Mouse (Mus musculus): Measurements from ENCODE around the gene Ppp6r1. TPM values are rescaled to one million over a fixed set of nuclear protein-coding genes. Genes with fewer than 3 reads are reported as not detected.

Gene Ppp6r1
- polyA plus RNA-seq, 1 experiment: 143 TPM

DNA sequence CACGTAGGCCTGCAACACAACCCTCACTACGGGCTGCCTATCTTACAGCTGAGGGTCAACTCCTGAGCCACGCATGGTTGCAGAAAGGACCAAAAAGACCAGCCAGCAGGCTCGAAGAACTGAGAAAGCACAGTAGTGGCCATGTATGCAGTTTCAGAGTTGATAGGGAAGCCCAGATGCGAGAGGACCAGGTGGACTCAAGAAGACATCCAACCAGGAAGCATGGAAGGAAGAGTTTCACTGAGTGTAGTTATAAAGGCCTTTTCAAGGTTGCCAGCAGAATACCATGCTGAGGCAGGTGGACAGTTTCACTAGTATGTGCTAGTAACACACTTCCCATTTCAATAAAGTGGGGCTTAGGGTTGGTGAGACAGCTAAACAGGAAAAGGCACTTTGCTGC is 6.1 kb downstream of the Ppp6r1 start:
- TF ChIP-seq CTCF (IDR thresholded peaks at IDR 0.05; ENCODE audit: extremely low read depth, insufficient read depth, low read length): no peak
- TF ChIP-seq POLR2A (IDR thresholded peaks at IDR 0.05; ENCODE audit: extremely low read depth, insufficient read depth, low read length): no peak
- peaks cover 27% of the 10 kb centered on the region for H3K4me1 ChIP-seq (ENCODE audit: control insufficient read depth, insufficient read depth, low read length)

DNA sequence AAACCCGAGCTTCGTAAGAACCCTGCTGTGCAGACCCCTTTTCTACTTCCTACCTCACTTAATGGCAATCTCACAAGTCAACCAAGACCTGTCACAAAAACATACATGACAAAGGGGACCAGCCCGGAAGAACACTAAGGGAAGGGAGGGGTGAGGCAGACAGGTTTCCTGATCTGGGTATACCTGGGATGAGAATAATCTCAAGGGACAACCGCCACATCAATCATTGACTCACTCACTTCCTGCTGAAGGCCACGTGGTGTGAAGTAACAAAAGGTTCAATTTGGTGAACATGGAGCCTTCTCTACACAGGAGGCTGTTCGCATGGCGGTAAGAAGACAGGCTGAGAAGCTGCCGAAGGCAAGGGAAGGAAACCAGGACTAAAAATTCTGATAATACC is 7.2 kb downstream of the Ppp6r1 start:
- no peak overlapping the region for H3K27ac ChIP-seq (ENCODE audit: insufficient read depth, low read length)
- H3K4me1 ChIP-seq (ENCODE audit: control insufficient read depth, insufficient read depth, low read length): peaks cover 23% of the 10 kb centered on the region
- TF ChIP-seq POLR2A (IDR thresholded peaks at IDR 0.05; ENCODE audit: extremely low read depth, insufficient read depth, low read length) (no peak), CTCF (IDR thresholded peaks at IDR 0.05; ENCODE audit: extremely low read depth, insufficient read depth, low read length) (no peak)
- no peak overlapping the region for H3K4me3 ChIP-seq (ENCODE audit: insufficient read depth, low read length)

More for the DNA sequence above, 6.1 kb downstream of the Ppp6r1 start:
- H3K4me3 ChIP-seq (ENCODE audit: insufficient read depth, low read length): no peak overlapping the region
- 0 out of 2 replicates have a peak overlapping the region, but pooled peaks have one; percentile 1 for H3K27ac ChIP-seq (ENCODE audit: insufficient read depth, low read length)

DNA sequence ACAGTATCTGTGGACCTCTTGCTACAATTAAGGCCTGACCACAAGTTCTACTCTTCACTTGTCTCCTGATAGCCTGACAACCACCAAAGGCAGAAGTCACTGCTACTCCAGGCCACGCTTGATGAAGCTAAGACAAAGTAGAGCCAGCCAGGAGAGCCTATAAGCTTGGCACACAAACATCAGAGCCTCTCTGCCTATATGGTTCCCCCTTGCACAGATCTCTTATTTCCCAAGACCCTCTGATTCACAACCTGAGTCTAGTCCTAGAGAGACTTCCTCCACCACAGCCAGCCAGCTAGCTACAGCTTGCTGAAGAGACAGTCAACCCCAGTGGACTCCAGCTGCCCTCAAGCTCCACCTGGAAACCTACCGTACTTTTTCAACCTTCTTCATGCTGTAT is 10.8 kb downstream of the Ppp6r1 start:
- TF ChIP-seq POLR2A (IDR thresholded peaks at IDR 0.05; ENCODE audit: extremely low read depth, insufficient read depth, low read length) (no peak), CTCF (IDR thresholded peaks at IDR 0.05; ENCODE audit: extremely low read depth, insufficient read depth, low read length) (no peak)
- Histone ChIP-seq H3K27ac (ENCODE audit: insufficient read depth, low read length) (no peak overlapping the region), H3K4me3 (ENCODE audit: insufficient read depth, low read length) (no peak overlapping the region), H3K4me1 (ENCODE audit: control insufficient read depth, insufficient read depth, low read length) (peaks cover 12% of the 10 kb centered on the region)

- TF ChIP-seq POLR2A (IDR thresholded peaks at IDR 0.05; ENCODE audit: extremely low read depth, insufficient read depth, low read length): no peak
- H3K27ac ChIP-seq (ENCODE audit: insufficient read depth, low read length): no peak overlapping the region
Observed at GRCm38 (mm10) chr7:4647291-4647690, 11.5 kb downstream of the Ppp6r1 start.

GRCm38 (mm10) chr7:4646806-4647205 is 12.0 kb downstream of the Ppp6r1 start:
- peaks cover 7% of the 10 kb centered on the region for H3K4me1 ChIP-seq (ENCODE audit: control insufficient read depth, insufficient read depth, low read length)
- no peak overlapping the region for H3K4me3 ChIP-seq (ENCODE audit: insufficient read depth, low read length)
- H3K27ac ChIP-seq (ENCODE audit: insufficient read depth, low read length): no peak overlapping the region
- TF ChIP-seq CTCF (IDR thresholded peaks at IDR 0.05; ENCODE audit: extremely low read depth, insufficient read depth, low read length) (no peak), POLR2A (IDR thresholded peaks at IDR 0.05; ENCODE audit: extremely low read depth, insufficient read depth, low read length) (no peak)

More at GRCm38 (mm10) chr7:4647291-4647690, 11.5 kb downstream of the Ppp6r1 start:
- H3K4me3 ChIP-seq (ENCODE audit: insufficient read depth, low read length): no peak overlapping the region
- H3K4me1 ChIP-seq (ENCODE audit: control insufficient read depth, insufficient read depth, low read length): peaks cover 8% of the 10 kb centered on the region

DNA sequence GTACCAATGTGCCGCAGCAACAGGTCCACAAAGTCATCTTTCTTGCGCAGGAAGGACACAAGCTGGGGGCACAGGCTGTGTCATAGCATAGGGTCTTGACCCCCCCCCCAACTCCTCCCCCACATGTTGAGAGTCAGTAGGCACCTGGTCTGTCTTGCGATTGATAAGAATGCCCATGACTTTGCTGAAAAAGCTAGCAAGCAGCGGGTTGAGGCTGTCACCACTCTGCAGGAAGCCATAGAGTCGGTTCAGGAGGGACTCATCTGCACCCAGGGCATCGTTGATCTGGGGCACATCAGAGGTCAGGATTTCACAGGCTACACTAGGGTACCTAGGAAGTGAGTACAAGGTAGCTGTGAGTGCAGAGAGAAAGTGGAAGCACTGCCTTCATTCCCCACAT is 15.6 kb downstream of the Ppp6r1 start:
- no peaks in the 10 kb centered on the region for H3K4me1 ChIP-seq (ENCODE audit: control insufficient read depth, insufficient read depth, low read length)
- no peak for TF ChIP-seq CTCF (IDR thresholded peaks at IDR 0.05; ENCODE audit: extremely low read depth, insufficient read depth, low read length)
- no peak for TF ChIP-seq POLR2A (IDR thresholded peaks at IDR 0.05; ENCODE audit: extremely low read depth, insufficient read depth, low read length)
- no peak overlapping the region for H3K4me3 ChIP-seq (ENCODE audit: insufficient read depth, low read length)
- H3K27ac ChIP-seq (ENCODE audit: insufficient read depth, low read length): no peak overlapping the region

- TF ChIP-seq CTCF (IDR thresholded peaks at IDR 0.05; ENCODE audit: extremely low read depth, insufficient read depth, low read length) (no peak), POLR2A (IDR thresholded peaks at IDR 0.05; ENCODE audit: extremely low read depth, insufficient read depth, low read length) (no peak)
- Histone ChIP-seq H3K4me1 (ENCODE audit: control insufficient read depth, insufficient read depth, low read length) (no peaks in the 10 kb centered on the region), H3K4me3 (ENCODE audit: insufficient read depth, low read length) (no peak overlapping the region), H3K27ac (ENCODE audit: insufficient read depth, low read length) (no peak overlapping the region)
Observed at GRCm38 (mm10) chr7:4641956-4642355, 16.9 kb downstream of the Ppp6r1 start.

GRCm38 (mm10) chr7:4641155-4641554 is 17.7 kb downstream of the Ppp6r1 start:
- no peak overlapping the region for H3K27ac ChIP-seq (ENCODE audit: insufficient read depth, low read length)
- TF ChIP-seq POLR2A (IDR thresholded peaks at IDR 0.05; ENCODE audit: extremely low read depth, insufficient read depth, low read length) (no peak), CTCF (IDR thresholded peaks at IDR 0.05; ENCODE audit: extremely low read depth, insufficient read depth, low read length) (no peak)
- H3K4me1 ChIP-seq (ENCODE audit: control insufficient read depth, insufficient read depth, low read length): no peaks in the 10 kb centered on the region
- H3K4me3 ChIP-seq (ENCODE audit: insufficient read depth, low read length): no peak overlapping the region

- TF ChIP-seq POLR2A (IDR thresholded peaks at IDR 0.05; ENCODE audit: extremely low read depth, insufficient read depth, low read length) (no peak), CTCF (IDR thresholded peaks at IDR 0.05; ENCODE audit: extremely low read depth, insufficient read depth, low read length) (no peak)
- Histone ChIP-seq H3K4me1 (ENCODE audit: control insufficient read depth, insufficient read depth, low read length) (no peaks in the 10 kb centered on the region), H3K4me3 (ENCODE audit: insufficient read depth, low read length) (no peak overlapping the region), H3K27ac (ENCODE audit: insufficient read depth, low read length) (no peak overlapping the region)
Observed at GRCm38 (mm10) chr7:4636179-4636578, 22.6 kb downstream of the Ppp6r1 start.

DNA sequence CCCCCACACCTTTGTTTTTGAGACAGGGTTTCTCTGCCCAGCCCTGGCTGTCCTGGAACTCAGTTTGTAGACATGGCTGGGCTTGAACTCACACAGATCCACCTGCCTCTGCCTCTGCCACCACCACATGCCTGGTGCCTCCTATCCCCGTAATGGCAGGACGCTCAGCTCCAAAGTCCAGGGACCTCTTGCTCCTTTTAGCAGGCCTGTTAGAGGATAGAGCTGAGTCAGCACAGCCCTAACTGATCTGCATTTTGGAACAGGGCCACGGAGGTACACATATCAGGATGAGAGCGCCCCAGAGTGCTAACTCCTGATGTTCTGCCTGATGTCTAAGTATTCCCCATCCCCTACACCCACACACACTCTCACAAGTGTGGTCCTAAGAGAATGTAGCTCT is 27.8 kb downstream of the Ppp6r1 start, which contains the start of gene Tmem86b:
Gene Tmem86b (minus strand): TSS at position 392 of the 400 bp plus-strand sequence.
- TF ChIP-seq POLR2A (IDR thresholded peaks at IDR 0.05; ENCODE audit: extremely low read depth, insufficient read depth, low read length) (no peak), CTCF (IDR thresholded peaks at IDR 0.05; ENCODE audit: extremely low read depth, insufficient read depth, low read length) (no peak)

More for the DNA sequence above, 27.8 kb downstream of the Ppp6r1 start, which contains the start of gene Tmem86b:
- Histone ChIP-seq H3K27ac (ENCODE audit: insufficient read depth, low read length) (no peak within 1 kb of the TSS), H3K4me1 (ENCODE audit: control insufficient read depth, insufficient read depth, low read length) (no peaks in the 10 kb centered on the region), H3K4me3 (ENCODE audit: insufficient read depth, low read length) (no peak within 1 kb of the TSS)

Measured in cortical plate, adult 2 months (tissue).